Mouse (Mus musculus) liver, embryonic 12.5 days (tissue): ENCODE data around the gene Gm10961. TPM values are rescaled to one million over a fixed set of nuclear protein-coding genes. Genes with fewer than 3 reads are reported as not detected.

Source experiments
- ATAC-seq: fragments of 200-750 bp; cut with Nextera tagmentation; 2 replicates; pipeline ENCODE4 v1.8.0; 2017; ENCODE audit warnings: moderate number of reproducible peaks, mild to moderate bottlenecking, moderate library complexity
- H3K27ac ChIP-seq: fragments of 300-500 bp; sonication (generic); 2 replicates; pipeline ENCODE4 v1.5.1; 2016; ENCODE audit warnings: mild to moderate bottlenecking
- H3K27me3 ChIP-seq: fragments of 300-500 bp; sonication (generic); replicated peaks from 2 replicates; pipeline ENCODE4 v1.6.1; 2016; ENCODE audit warnings: mild to moderate bottlenecking, moderate library complexity
- H3K36me3 ChIP-seq: fragments of 300-500 bp; sonication (generic); 2 replicates; pipeline ENCODE4 v1.6.1; 2016; ENCODE audit warnings: mild to moderate bottlenecking, moderate library complexity
- H3K4me1 ChIP-seq: fragments of 300-500 bp; sonication (generic); 2 replicates; pipeline ENCODE4 v1.6.1; 2016
- H3K4me2 ChIP-seq: fragments of 300-500 bp; sonication (generic); 2 replicates; pipeline ENCODE4 v1.6.1; 2016; ENCODE audit warnings: mild to moderate bottlenecking, moderate library complexity
- H3K4me3 ChIP-seq: fragments of 300-500 bp; sonication (generic); 2 replicates; pipeline ENCODE4 v1.5.1; 2016; ENCODE audit warnings: mild to moderate bottlenecking, moderate library complexity
- H3K9ac ChIP-seq: fragments of 300-500 bp; sonication (generic); 2 replicates; pipeline ENCODE4 v1.6.1; 2016; ENCODE audit warnings: mild to moderate bottlenecking, moderate library complexity
- H3K9me3 ChIP-seq: fragments of 300-500 bp; sonication (generic); replicated peaks from 2 replicates; pipeline ENCODE4 v1.6.1; 2016; ENCODE audit warnings: mild to moderate bottlenecking, moderate library complexity
- WGBS: fragments of 180-500 bp; shearing (Covaris S2); methylation state at CpG from one replicate; pipeline ENCODE4 v1.1.7; 2016; ENCODE audit not compliant: insufficient replicate concordance; 5-methylcytosine and 5-hydroxymethylcytosine counted together
- polyA plus RNA-seq: library from polyadenylated mRNA; unstranded; fragments of >200 nt; fragmentation: Nextera tagmentation; extraction: Ambion mirVana; gene quantifications from 2 replicates; pipeline ENCODE4 v1.2.1, GENCODE M21; 2016

The Gm10961 gene
- polyA plus RNA-seq, 1 experiment from 2014 or later: not detected

DNA sequence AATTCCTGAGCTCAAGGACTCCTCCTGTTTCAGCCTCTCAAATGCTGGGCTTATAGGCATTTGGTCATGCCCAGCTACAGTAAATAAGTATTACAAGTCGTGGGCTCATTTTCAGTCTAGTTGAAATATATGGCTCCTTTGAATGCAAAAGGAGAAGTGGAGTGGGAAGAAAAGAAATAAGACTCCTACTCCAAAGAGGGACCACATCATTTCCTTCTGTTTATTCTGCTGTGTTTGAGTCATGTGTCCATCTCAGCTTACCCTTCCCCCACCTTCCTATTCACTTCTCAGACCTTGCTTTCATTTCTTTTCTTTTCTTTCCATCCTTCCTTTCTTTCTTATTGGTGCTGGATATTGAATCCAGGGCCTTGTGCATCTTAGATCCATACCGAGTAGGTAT is 40.4 kb downstream of the Gm10961 start:
- 78% methylated on average over 2 of the region's 2 CpGs for WGBS
- Histone ChIP-seq H3K36me3 (peaks cover 91% of the 10 kb centered on the region), H3K27ac (no peak overlapping the region), H3K4me1 (no peaks in the 10 kb centered on the region), H3K9ac (no peak overlapping the region), H3K4me2 (no peak overlapping the region), H3K27me3 (no peaks in the 10 kb centered on the region), H3K9me3 (no peaks in the 10 kb centered on the region), H3K4me3 (no peak overlapping the region)
- ATAC-seq: no peak

GRCm38 (mm10) chr3:107680790-107681576 is 49.9 kb downstream of the Gm10961 start:
- H3K4me3 ChIP-seq: no peak overlapping the region
- 68% methylated on average over 7 of the region's 7 CpGs for WGBS
- ATAC-seq: no peak
- H3K27ac ChIP-seq: no peak overlapping the region
- no peaks in the 10 kb centered on the region for H3K27me3 ChIP-seq
- H3K36me3 ChIP-seq: peaks cover 21% of the 10 kb centered on the region
- no peaks in the 10 kb centered on the region for H3K9me3 ChIP-seq
- no peak overlapping the region for H3K9ac ChIP-seq
- H3K4me1 ChIP-seq: peaks cover 26% of the 10 kb centered on the region
- no peak overlapping the region for H3K4me2 ChIP-seq

Other genes with a start within 250 kb of the Gm10961 start
- gene Kcnc4, start 171.8 kb upstream of the Gm10961 start, polyA plus RNA-seq: not detected in 2 replicates
- gene Slc6a17, start 113.3 kb upstream of the Gm10961 start, polyA plus RNA-seq: 0.42 and 0.61 TPM in 2 replicates
- gene Ubl4b, start 76.2 kb upstream of the Gm10961 start, polyA plus RNA-seq: not detected in 2 replicates
- gene Alx3, start 36.3 kb upstream of the Gm10961 start, polyA plus RNA-seq: 0.69 and 0.76 TPM in 2 replicates
- 17.0 and 19.0 TPM in 2 replicates for gene Strip1, start 372 bp downstream of the Gm10961 start, polyA plus RNA-seq
- gene Ahcyl1, start 65.2 kb downstream of the Gm10961 start, polyA plus RNA-seq: 53.7 and 54.0 TPM in 2 replicates
- gene Csf1, start 129.1 kb downstream of the Gm10961 start, polyA plus RNA-seq: 8.7 and 8.8 TPM in 2 replicates
- gene Eps8l3, start 245.9 kb downstream of the Gm10961 start, polyA plus RNA-seq: not detected in 2 replicates